Mouse (Mus musculus) intestine, embryonic 15.5 days (tissue): Measurements from ENCODE around the gene Gm9195. TPM values are rescaled to one million over a fixed set of nuclear protein-coding genes. Genes with fewer than 3 reads are reported as not detected.
A peak's percentile ranks its signal among the peaks of the same experiment; 100 is the strongest.

ENCODE experiments used
- ATAC-seq: fragments of 200-750 bp; cut with Nextera tagmentation; 2 replicates; pipeline ENCODE4 v1.8.0; 2017; ENCODE audit warnings: moderate TSS enrichment, moderate library complexity
- H3K27ac ChIP-seq: fragments of 300-500 bp; sonication (generic); 2 replicates; pipeline ENCODE4 v1.5.1; 2015; ENCODE audit warnings: mild to moderate bottlenecking, inconsistent platforms
- H3K27me3 ChIP-seq: fragments of 300-500 bp; sonication (generic); replicated peaks from 2 replicates; pipeline ENCODE4 v1.6.1; 2015; ENCODE audit warnings: inconsistent platforms
- H3K36me3 ChIP-seq: fragments of 300-500 bp; sonication (generic); 2 replicates; pipeline ENCODE4 v1.6.1; 2015; ENCODE audit warnings: inconsistent platforms
- H3K4me1 ChIP-seq: fragments of 300-500 bp; sonication (generic); replicated peaks from 2 replicates; pipeline ENCODE4 v1.6.1; 2015; ENCODE audit warnings: inconsistent platforms
- H3K4me2 ChIP-seq: fragments of 300-500 bp; sonication (generic); replicated peaks from 2 replicates; pipeline ENCODE4 v1.6.1; 2015; ENCODE audit warnings: mild to moderate bottlenecking, inconsistent platforms
- H3K4me3 ChIP-seq: fragments of 300-500 bp; sonication (generic); replicated peaks from 2 replicates; pipeline ENCODE4 v1.5.1; 2015; ENCODE audit warnings: inconsistent platforms
- H3K9ac ChIP-seq: fragments of 300-500 bp; sonication (generic); 2 replicates; pipeline ENCODE4 v1.6.1; 2015; ENCODE audit warnings: inconsistent platforms
- H3K9me3 ChIP-seq: fragments of 300-500 bp; sonication (generic); 2 replicates; pipeline ENCODE4 v1.6.1; 2016; ENCODE audit warnings: inconsistent platforms
- WGBS: fragments of 180-500 bp; shearing (Covaris S2); methylation state at CpG from one replicate; pipeline ENCODE4 v1.1.7; 2015; 5-methylcytosine and 5-hydroxymethylcytosine counted together
- polyA plus RNA-seq: library from polyadenylated mRNA; unstranded; fragments of >200 nt; fragmentation: Nextera tagmentation; extraction: Ambion mirVana; gene quantifications from 2 replicates; pipeline ENCODE4 v1.2.1, GENCODE M21; 2015

Gene Gm9195
- polyA plus RNA-seq, 1 experiment from 2014 or later = not detected

- no peaks in the 10 kb centered on the region for H3K9me3 ChIP-seq
- WGBS = 57% methylated on average over 6 of the region's 6 CpGs
- no peak overlapping the region for H3K9ac ChIP-seq
- ATAC-seq = no peak
- H3K36me3 ChIP-seq = no peaks in the 10 kb centered on the region
- 0 out of 2 replicates have a peak, but pooled peaks cover 6% of the 10 kb centered on the region for H3K4me1 ChIP-seq
- H3K27me3 ChIP-seq = no peaks in the 10 kb centered on the region
- no peak overlapping the region for H3K4me2 ChIP-seq
- no peak overlapping the region for H3K27ac ChIP-seq
- no peak overlapping the region for H3K4me3 ChIP-seq
These were observed 11.6 kb upstream of the Gm9195 start for GRCm38 (mm10) chr14:72503241-72503640.

- Histone ChIP-seq H3K4me1 (no peaks in the 10 kb centered on the region), H3K36me3 (no peaks in the 10 kb centered on the region), H3K27me3 (no peaks in the 10 kb centered on the region), H3K9me3 (no peaks in the 10 kb centered on the region), H3K4me3 (no peak overlapping the region), H3K4me2 (no peak overlapping the region), H3K9ac (no peak overlapping the region), H3K27ac (no peak overlapping the region)
- no peak for ATAC-seq
- WGBS = 71% methylated on average over 1 of the region's 1 CpGs
These were observed 2.1 kb upstream of the Gm9195 start for GRCm38 (mm10) chr14:72493775-72494174.

GRCm38 (mm10) chr14:72490367-72490766 lies 1.3 kb downstream of the Gm9195 start:
- Histone ChIP-seq H3K9ac (no peak overlapping the region), H3K4me1 (no peaks in the 10 kb centered on the region), H3K27ac (no peak overlapping the region), H3K9me3 (no peaks in the 10 kb centered on the region), H3K4me2 (no peak overlapping the region), H3K36me3 (no peaks in the 10 kb centered on the region), H3K4me3 (no peak overlapping the region), H3K27me3 (no peaks in the 10 kb centered on the region)
- ATAC-seq = no peak
- 94% methylated on average over 3 of the region's 3 CpGs for WGBS

- no peak overlapping the region for H3K9ac ChIP-seq
- no peak for ATAC-seq
- H3K4me2 ChIP-seq = no peak overlapping the region
- no peak overlapping the region for H3K4me3 ChIP-seq
- no peaks in the 10 kb centered on the region for H3K4me1 ChIP-seq
- H3K27me3 ChIP-seq = no peaks in the 10 kb centered on the region
- H3K9me3 ChIP-seq = no peaks in the 10 kb centered on the region
- H3K36me3 ChIP-seq = no peaks in the 10 kb centered on the region
- 79% methylated on average over 1 of the region's 1 CpGs for WGBS
- H3K27ac ChIP-seq = no peak overlapping the region
These were observed 17.1 kb downstream of the Gm9195 start for GRCm38 (mm10) chr14:72474501-72474900.

- H3K4me2 ChIP-seq = no peak overlapping the region
- no peaks in the 10 kb centered on the region for H3K9me3 ChIP-seq
- no peak overlapping the region for H3K4me3 ChIP-seq
- no peaks in the 10 kb centered on the region for H3K27me3 ChIP-seq
- no peak overlapping the region for H3K27ac ChIP-seq
- H3K9ac ChIP-seq = no peak overlapping the region
- WGBS = 57% methylated on average over 4 of the region's 4 CpGs
- no peaks in the 10 kb centered on the region for H3K4me1 ChIP-seq
- ATAC-seq = peak; percentile 73
- H3K36me3 ChIP-seq = no peaks in the 10 kb centered on the region
These were observed 23.2 kb downstream of the Gm9195 start for GRCm38 (mm10) chr14:72468429-72468828.

- Histone ChIP-seq H3K9me3 (no peaks in the 10 kb centered on the region), H3K4me3 (no peak overlapping the region), H3K27me3 (no peaks in the 10 kb centered on the region), H3K9ac (no peak overlapping the region), H3K4me1 (no peaks in the 10 kb centered on the region), H3K36me3 (no peaks in the 10 kb centered on the region), H3K27ac (no peak overlapping the region), H3K4me2 (no peak overlapping the region)
- 93% methylated on average over 3 of the region's 3 CpGs for WGBS
- no peak for ATAC-seq
These were observed 25.3 kb downstream of the Gm9195 start for GRCm38 (mm10) chr14:72466384-72466783.

GRCm38 (mm10) chr14:72461591-72461990 lies 30.0 kb downstream of the Gm9195 start:
- Histone ChIP-seq H3K36me3 (no peaks in the 10 kb centered on the region), H3K4me3 (no peak overlapping the region), H3K27ac (no peak overlapping the region), H3K9ac (no peak overlapping the region), H3K27me3 (no peaks in the 10 kb centered on the region), H3K4me2 (no peak overlapping the region), H3K9me3 (no peaks in the 10 kb centered on the region), H3K4me1 (no peaks in the 10 kb centered on the region)
- no peak for ATAC-seq
- 85% methylated on average over 1 of the region's 1 CpGs for WGBS

- Histone ChIP-seq H3K36me3 (no peaks in the 10 kb centered on the region), H3K27me3 (no peaks in the 10 kb centered on the region), H3K9me3 (no peaks in the 10 kb centered on the region), H3K9ac (no peak overlapping the region), H3K4me1 (no peaks in the 10 kb centered on the region), H3K27ac (no peak overlapping the region), H3K4me3 (no peak overlapping the region), H3K4me2 (no peak overlapping the region)
- no peak for ATAC-seq
- 82% methylated on average over 2 of the region's 2 CpGs for WGBS
These were observed 31.3 kb downstream of the Gm9195 start for GRCm38 (mm10) chr14:72460291-72460690.

GRCm38 (mm10) chr14:72458930-72459329 lies 32.7 kb downstream of the Gm9195 start:
- Histone ChIP-seq H3K4me2 (no peak overlapping the region), H3K27ac (no peak overlapping the region), H3K4me3 (no peak overlapping the region), H3K9ac (no peak overlapping the region), H3K27me3 (no peaks in the 10 kb centered on the region), H3K36me3 (no peaks in the 10 kb centered on the region), H3K9me3 (no peaks in the 10 kb centered on the region), H3K4me1 (no peaks in the 10 kb centered on the region)
- WGBS = 91% methylated on average over 1 of the region's 1 CpGs
- ATAC-seq = no peak

- Histone ChIP-seq H3K27me3 (no peaks in the 10 kb centered on the region), H3K4me1 (no peaks in the 10 kb centered on the region), H3K36me3 (no peaks in the 10 kb centered on the region), H3K4me3 (no peak overlapping the region), H3K4me2 (no peak overlapping the region), H3K27ac (no peak overlapping the region), H3K9ac (no peak overlapping the region), H3K9me3 (no peaks in the 10 kb centered on the region)
- WGBS = 56% methylated on average over 9 of the region's 9 CpGs
- ATAC-seq = peak; percentile 53
These were observed 44.2 kb downstream of the Gm9195 start for GRCm38 (mm10) chr14:72447141-72448091.

GRCm38 (mm10) chr14:72442936-72443335 lies 48.7 kb downstream of the Gm9195 start:
- Histone ChIP-seq H3K9ac (no peak overlapping the region), H3K4me2 (no peak overlapping the region), H3K4me3 (no peak overlapping the region), H3K27ac (no peak overlapping the region), H3K9me3 (no peaks in the 10 kb centered on the region), H3K4me1 (no peaks in the 10 kb centered on the region), H3K27me3 (no peaks in the 10 kb centered on the region), H3K36me3 (no peaks in the 10 kb centered on the region)
- no peak for ATAC-seq
- 69% methylated on average over 11 of the region's 11 CpGs for WGBS

- no peaks in the 10 kb centered on the region for H3K27me3 ChIP-seq
- H3K4me3 ChIP-seq = no peak overlapping the region
- no peak overlapping the region for H3K4me2 ChIP-seq
- H3K36me3 ChIP-seq = no peaks in the 10 kb centered on the region
- WGBS = 90% methylated on average over 7 of the region's 7 CpGs
- no peak overlapping the region for H3K9ac ChIP-seq
- ATAC-seq = no peak
- H3K9me3 ChIP-seq = no peaks in the 10 kb centered on the region
- no peaks in the 10 kb centered on the region for H3K4me1 ChIP-seq
- H3K27ac ChIP-seq = no peak overlapping the region
These were observed 50.7 kb downstream of the Gm9195 start for GRCm38 (mm10) chr14:72440929-72441328.

GRCm38 (mm10) chr14:72440436-72440835 lies 51.2 kb downstream of the Gm9195 start:
- Histone ChIP-seq H3K4me1 (no peaks in the 10 kb centered on the region), H3K36me3 (no peaks in the 10 kb centered on the region), H3K27ac (no peak overlapping the region), H3K4me3 (no peak overlapping the region), H3K9me3 (no peaks in the 10 kb centered on the region), H3K9ac (no peak overlapping the region), H3K27me3 (no peaks in the 10 kb centered on the region), H3K4me2 (no peak overlapping the region)
- WGBS = 84% methylated on average over 6 of the region's 6 CpGs
- no peak for ATAC-seq
